Comparison of ENCODE assay signal across 15 mouse cellular contexts in the genomic region with DNA sequence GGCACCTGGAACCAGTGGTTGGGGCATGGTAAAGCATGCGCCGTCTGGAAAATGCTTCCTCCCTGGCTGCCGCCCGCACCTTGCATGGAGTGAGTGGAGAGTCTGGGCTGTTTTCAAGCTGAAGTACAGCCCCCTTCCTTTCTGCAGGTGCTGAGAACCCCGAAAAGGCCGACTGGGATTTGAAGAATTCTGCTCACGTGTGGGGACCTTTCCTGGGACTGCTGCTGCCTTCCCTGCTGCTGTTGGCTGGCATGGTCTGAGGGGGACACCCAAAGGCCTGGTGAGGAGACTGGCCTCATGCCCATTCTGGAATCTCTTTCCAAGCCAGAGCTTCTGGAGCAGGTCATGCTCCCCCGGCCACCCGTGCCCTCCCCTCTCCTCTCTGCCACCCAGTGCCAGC. TPM values are rescaled to one million over a fixed set of nuclear protein-coding genes. Genes with fewer than 3 reads are reported as not detected.
DNase-seq lines count a peak whose midpoint lies in the region; ATAC-seq and TF ChIP-seq lines count a peak whose summit lies in the region.
"Had no signal": no experiment of that assay in that cellular context is flagged by ENCODE, and none has a peak within 500 bp of the region (broad histone marks: within the 10 kb centered on the region; RNA-seq: fewer than 3 reads in every experiment).

No protein-coding gene starts in this region.

- no peak overlapping the region for H3K4me2 ChIP-seq in forebrain, embryonic 16.5 days (ENCODE audit: low read length)
- no peak overlapping the region for H3K4me2 ChIP-seq in hindbrain, embryonic 15.5 days
- H3K4me2 ChIP-seq in midbrain, embryonic 16.5 days (ENCODE audit: low read length): no peak overlapping the region

- TF ChIP-seq CTCF in E14TG2a.4 (conservative IDR thresholded peaks at IDR 0.05; ENCODE audit: low read length): no peak

- 82% methylated on average over 9 of the region's 9 CpGs for WGBS in forebrain, embryonic 10.5 days
- WGBS in forebrain, embryonic 16.5 days: 77% methylated on average over 9 of the region's 9 CpGs
- WGBS in hindbrain, embryonic 15.5 days: 82% methylated on average over 9 of the region's 9 CpGs
- 74% methylated on average over 9 of the region's 9 CpGs for WGBS in midbrain, embryonic 16.5 days

- peaks cover 58% of the 10 kb centered on the region for H3K27me3 ChIP-seq in forebrain, embryonic 10.5 days (ENCODE audit: poor library complexity, severe bottlenecking)
- H3K27me3 ChIP-seq in forebrain, embryonic 16.5 days (replicated peaks; ENCODE audit: control insufficient read depth, insufficient read depth, low read length): 0 out of 2 replicates have a peak, but pooled peaks cover 2% of the 10 kb centered on the region
- H3K27me3 ChIP-seq in E14TG2a.4 (ENCODE audit: insufficient read depth, low read length): peaks cover 53% of the 10 kb centered on the region
- peaks cover 4% of the 10 kb centered on the region; the same call in 1 of the 2 replicates for H3K27me3 ChIP-seq in hindbrain, embryonic 15.5 days
- no peaks in the 10 kb centered on the region for H3K27me3 ChIP-seq in midbrain, embryonic 16.5 days (ENCODE audit: control insufficient read depth, insufficient read depth, low read depth, low read length)
- H3K27me3 ChIP-seq: CH12.LX had no signal

- no peak for DNase-seq in forebrain, embryonic 10.5 days (ENCODE audit: extremely low spot score, low spot score)
- DNase-seq in gastrocnemius, postnatal 25 days: no peak
- DNase-seq in kidney, postnatal 36 days: no peak
- DNase-seq in kidney, adult 11 months: no peak
- DNase-seq: adrenal gland, postnatal 36 days; lung, postnatal 4 days had no signal

- H3K4me3 ChIP-seq in forebrain, embryonic 10.5 days: peak overlapping the region; percentile 54; the same call in 1 of the 2 replicates
- H3K4me3 ChIP-seq in forebrain, embryonic 16.5 days (replicated peaks; ENCODE audit: low read length): no peak overlapping the region
- peak overlapping the region; percentile 69; the same call in 1 of the 2 replicates for H3K4me3 ChIP-seq in E14TG2a.4 (replicated peaks; ENCODE audit: low read length)
- H3K4me3 ChIP-seq in hindbrain, embryonic 15.5 days: no peak overlapping the region
- no peak overlapping the region for H3K4me3 ChIP-seq in midbrain, embryonic 16.5 days (ENCODE audit: low read depth, low read length)
- H3K4me3 ChIP-seq: heart, adult 2 months; kidney, embryonic 15.5 days had no signal

- peaks cover 52% of the 10 kb centered on the region for H3K4me1 ChIP-seq in forebrain, embryonic 10.5 days
- peaks cover 18% of the 10 kb centered on the region for H3K4me1 ChIP-seq in forebrain, embryonic 16.5 days (replicated peaks; ENCODE audit: control insufficient read depth, insufficient read depth, low read length)
- H3K4me1 ChIP-seq in E14TG2a.4 (replicated peaks; ENCODE audit: low read depth, low read length): peaks cover 65% of the 10 kb centered on the region
- peaks cover 24% of the 10 kb centered on the region for H3K4me1 ChIP-seq in hindbrain, embryonic 15.5 days (replicated peaks)
- peaks cover 27% of the 10 kb centered on the region for H3K4me1 ChIP-seq in midbrain, embryonic 16.5 days (ENCODE audit: control insufficient read depth, insufficient read depth, low read length)

- no peak for ATAC-seq in forebrain, embryonic 16.5 days
- ATAC-seq in hindbrain, embryonic 15.5 days (ENCODE audit: low FRiP score, low read depth): no peak
- no peak for ATAC-seq in midbrain, embryonic 16.5 days
- ATAC-seq: activated CD4-positive, CD25-positive, alpha-beta regulatory T cell, adult 4 months; inflammation-experienced regulatory T-cells, adult 6 months had no signal

- H3K9ac ChIP-seq in forebrain, embryonic 16.5 days (replicated peaks; ENCODE audit: low read depth, low read length): no peak overlapping the region
- H3K9ac ChIP-seq in hindbrain, embryonic 15.5 days: no peak overlapping the region
- peak overlapping the region; percentile 52; the same call in 1 of the 2 replicates for H3K9ac ChIP-seq in midbrain, embryonic 16.5 days (ENCODE audit: low read depth, low read length)
- H3K9ac ChIP-seq: kidney, embryonic 15.5 days had no signal

- H3K27ac ChIP-seq in forebrain, embryonic 10.5 days: peak overlapping the region; percentile 86
- no peak overlapping the region for H3K27ac ChIP-seq in forebrain, embryonic 16.5 days (ENCODE audit: low read length)
- peak overlapping the region; percentile 68 for H3K27ac ChIP-seq in hindbrain, embryonic 15.5 days (replicated peaks)
- peak overlapping the region; percentile 82 for H3K27ac ChIP-seq in midbrain, embryonic 16.5 days (ENCODE audit: low read length)
- H3K27ac ChIP-seq: heart, adult 2 months; kidney, embryonic 15.5 days had no signal

- H3K36me3 ChIP-seq in forebrain, embryonic 10.5 days (replicated peaks): peaks cover 27% of the 10 kb centered on the region
- peaks cover 11% of the 10 kb centered on the region; the same call in 1 of the 2 replicates for H3K36me3 ChIP-seq in forebrain, embryonic 16.5 days (ENCODE audit: control insufficient read depth, insufficient read depth)
- peaks cover 27% of the 10 kb centered on the region for H3K36me3 ChIP-seq in E14TG2a.4 (ENCODE audit: insufficient read depth, low read length)
- peaks cover 16% of the 10 kb centered on the region for H3K36me3 ChIP-seq in hindbrain, embryonic 15.5 days
- peaks cover 12% of the 10 kb centered on the region; the same call in 1 of the 2 replicates for H3K36me3 ChIP-seq in midbrain, embryonic 16.5 days (ENCODE audit: control insufficient read depth, insufficient read depth, low read length)

- no peaks in the 10 kb centered on the region for H3K9me3 ChIP-seq in forebrain, embryonic 10.5 days
- H3K9me3 ChIP-seq in forebrain, embryonic 16.5 days (ENCODE audit: control insufficient read depth, low read length): no peaks in the 10 kb centered on the region
- H3K9me3 ChIP-seq in E14TG2a.4 (ENCODE audit: low read length): no peaks in the 10 kb centered on the region
- H3K9me3 ChIP-seq in hindbrain, embryonic 15.5 days: no peaks in the 10 kb centered on the region
- no peaks in the 10 kb centered on the region for H3K9me3 ChIP-seq in midbrain, embryonic 16.5 days (replicated peaks; ENCODE audit: control insufficient read depth, low read length, poor library complexity, severe bottlenecking)
- H3K9me3 ChIP-seq: kidney, embryonic 15.5 days had no signal

RNA-seq across cellular contexts. Expression of a gene that starts 10.2 kb away (rescaled TPM):
- 0.71 and 0.73 TPM in 2 replicates for polyA plus RNA-seq in forebrain, embryonic 10.5 days (2016; fragmentation: Nextera tagmentation; extraction: Ambion mirVana)
- polyA plus RNA-seq in forebrain, embryonic 16.5 days (2015; fragmentation: Nextera tagmentation; extraction: Ambion mirVana): 1.2 and 2.0 TPM in 2 replicates
- 2.1 and 2.3 TPM in 2 replicates for polyA plus RNA-seq in hindbrain, embryonic 15.5 days (2015; fragmentation: Nextera tagmentation; extraction: Ambion mirVana)
- polyA plus RNA-seq in midbrain, embryonic 16.5 days (2015; fragmentation: Nextera tagmentation; extraction: Ambion mirVana): 3.3 and 4.4 TPM in 2 replicates
- total RNA-seq in gastrocnemius, postnatal 25 days (2021): 10 to 100 TPM; 27.9 to 47.2 TPM

RNA-seq across cellular contexts. Expression of a gene that starts 20.0 kb away (rescaled TPM):
- 255 and 270 TPM in 2 replicates for polyA plus RNA-seq in forebrain, embryonic 10.5 days (2016; fragmentation: Nextera tagmentation; extraction: Ambion mirVana)
- polyA plus RNA-seq in forebrain, embryonic 16.5 days (2015; fragmentation: Nextera tagmentation; extraction: Ambion mirVana): 417 and 434 TPM in 2 replicates
- 476 and 492 TPM in 2 replicates for polyA plus RNA-seq in hindbrain, embryonic 15.5 days (2015; fragmentation: Nextera tagmentation; extraction: Ambion mirVana)
- 463 and 470 TPM in 2 replicates for polyA plus RNA-seq in midbrain, embryonic 16.5 days (2015; fragmentation: Nextera tagmentation; extraction: Ambion mirVana)
- total RNA-seq in gastrocnemius, postnatal 25 days (2021): 100 to 1,000 TPM; 104 to 106 TPM

RNA-seq across cellular contexts. Expression of a gene that starts 33.0 kb away (rescaled TPM):
- polyA plus RNA-seq in forebrain, embryonic 10.5 days (2016; fragmentation: Nextera tagmentation; extraction: Ambion mirVana): 5.4 and 6.3 TPM in 2 replicates
- 5.5 and 9.7 TPM in 2 replicates for polyA plus RNA-seq in forebrain, embryonic 16.5 days (2015; fragmentation: Nextera tagmentation; extraction: Ambion mirVana)
- polyA plus RNA-seq in hindbrain, embryonic 15.5 days (2015; fragmentation: Nextera tagmentation; extraction: Ambion mirVana): 6.5 and 8.3 TPM in 2 replicates
- polyA plus RNA-seq in midbrain, embryonic 16.5 days (2015; fragmentation: Nextera tagmentation; extraction: Ambion mirVana): 8.6 and 12.7 TPM in 2 replicates
- total RNA-seq in gastrocnemius, postnatal 25 days (2021): 1 to 10 TPM; 1.2 to 1.6 TPM

RNA-seq across cellular contexts. Expression of a gene that starts 59.1 kb away (rescaled TPM):
- polyA plus RNA-seq in forebrain, embryonic 10.5 days (2016; fragmentation: Nextera tagmentation; extraction: Ambion mirVana): 54.6 and 56.6 TPM in 2 replicates
- polyA plus RNA-seq in forebrain, embryonic 16.5 days (2015; fragmentation: Nextera tagmentation; extraction: Ambion mirVana): 102 and 108 TPM in 2 replicates
- polyA plus RNA-seq in hindbrain, embryonic 15.5 days (2015; fragmentation: Nextera tagmentation; extraction: Ambion mirVana): 112 and 121 TPM in 2 replicates
- polyA plus RNA-seq in midbrain, embryonic 16.5 days (2015; fragmentation: Nextera tagmentation; extraction: Ambion mirVana): 125 TPM in 2 replicates
- total RNA-seq in gastrocnemius, postnatal 25 days (2021): 100 to 1,000 TPM; 102 to 122 TPM

Comparison
In these comparisons a context has a peak if more than half of its experiments do, and no peak if none do; other contexts are left out.
1. H3K4me3 ChIP-seq: peak in forebrain, embryonic 10.5 days (single experiment) and E14TG2a.4 (single experiment); none in forebrain, embryonic 16.5 days (single experiment), hindbrain, embryonic 15.5 days (single experiment) and midbrain, embryonic 16.5 days (single experiment).